Mouse (Mus musculus): ENCODE results near the gene Maz. TPM values are rescaled to one million over a fixed set of nuclear protein-coding genes. Genes with fewer than 3 reads are reported as not detected.

Maz gene
- polyA plus RNA-seq, 1 experiment, result 248 TPM

DNA sequence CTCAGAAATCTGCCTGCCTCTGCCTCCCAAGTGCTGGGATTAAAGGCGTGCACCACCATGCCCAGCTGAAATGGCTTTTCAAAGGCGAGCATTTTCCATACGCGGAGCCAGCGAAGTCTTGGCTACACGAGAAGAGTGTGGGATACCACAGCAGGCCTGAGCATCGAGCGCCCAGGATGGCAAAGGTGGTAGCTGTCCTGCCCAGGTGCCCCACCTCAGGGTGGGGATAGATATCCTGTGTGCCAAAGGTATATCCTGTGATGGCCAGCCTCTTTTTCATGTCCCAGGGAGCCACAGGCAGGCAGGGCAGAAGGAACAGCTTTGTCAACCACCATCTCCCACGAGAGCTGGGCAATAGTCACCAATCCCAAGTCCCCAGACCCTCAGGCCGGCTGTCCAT is 14.0 kb downstream of the Maz start:
- WGBS, result 76% methylated on average over 10 of the region's 10 CpGs
- Histone ChIP-seq H3K27ac (ENCODE audit: insufficient read depth, low read depth, low read length) (peak overlapping the region; percentile 85), H3K4me1 (ENCODE audit: control insufficient read depth, insufficient read depth, insufficient read length, low read length) (peaks cover 44% of the 10 kb centered on the region), H3K36me3 (ENCODE audit: control insufficient read depth, insufficient read depth, low read length) (peaks cover 7% of the 10 kb centered on the region), H3K27me3 (ENCODE audit: control insufficient read depth, insufficient read depth, low read length) (no peaks in the 10 kb centered on the region), H3K4me3 (ENCODE audit: low read depth, low read length) (peak overlapping the region; percentile 80)
- no peak for TF ChIP-seq CTCF (IDR thresholded peaks at IDR 0.05; ENCODE audit: extremely low read depth, insufficient read length, insufficient replicate concordance, low read depth, low read length)
- TF ChIP-seq POLR2A (IDR thresholded peaks at IDR 0.05; ENCODE audit: low read depth, low read length), result peak; percentile 45; the same call in 1 of the 2 replicates

- Histone ChIP-seq H3K27me3 (ENCODE audit: control insufficient read depth, insufficient read depth, low read length) (no peaks in the 10 kb centered on the region), H3K27ac (ENCODE audit: insufficient read depth, low read depth, low read length) (0 out of 2 replicates have a peak overlapping the region, but pooled peaks have one; percentile 85), H3K4me1 (ENCODE audit: control insufficient read depth, insufficient read depth, insufficient read length, low read length) (peaks cover 47% of the 10 kb centered on the region), H3K4me3 (ENCODE audit: low read depth, low read length) (no peak overlapping the region), H3K36me3 (ENCODE audit: control insufficient read depth, insufficient read depth, low read length) (peaks cover 7% of the 10 kb centered on the region)
- no peak for TF ChIP-seq POLR2A (IDR thresholded peaks at IDR 0.05; ENCODE audit: low read depth, low read length)
- no peak for TF ChIP-seq CTCF (IDR thresholded peaks at IDR 0.05; ENCODE audit: extremely low read depth, insufficient read length, insufficient replicate concordance, low read depth, low read length)
- 84% methylated on average over 6 of the region's 6 CpGs for WGBS
Measured at GRCm38 (mm10) chr7:127012374-127012773, 14.5 kb downstream of the Maz start.

- Histone ChIP-seq H3K36me3 (ENCODE audit: control insufficient read depth, insufficient read depth, low read length) (peaks cover 7% of the 10 kb centered on the region), H3K4me1 (ENCODE audit: control insufficient read depth, insufficient read depth, insufficient read length, low read length) (peaks cover 49% of the 10 kb centered on the region), H3K27ac (ENCODE audit: insufficient read depth, low read depth, low read length) (peak overlapping the region; percentile 11), H3K4me3 (ENCODE audit: low read depth, low read length) (no peak overlapping the region), H3K27me3 (ENCODE audit: control insufficient read depth, insufficient read depth, low read length) (no peaks in the 10 kb centered on the region)
- TF ChIP-seq POLR2A (IDR thresholded peaks at IDR 0.05; ENCODE audit: low read depth, low read length) (no peak), CTCF (IDR thresholded peaks at IDR 0.05; ENCODE audit: extremely low read depth, insufficient read length, insufficient replicate concordance, low read depth, low read length) (no peak; the same call in 1 of the 2 replicates)
- 62% methylated on average over 2 of the region's 2 CpGs for WGBS
Measured at GRCm38 (mm10) chr7:127011717-127012116, 15.1 kb downstream of the Maz start.

DNA sequence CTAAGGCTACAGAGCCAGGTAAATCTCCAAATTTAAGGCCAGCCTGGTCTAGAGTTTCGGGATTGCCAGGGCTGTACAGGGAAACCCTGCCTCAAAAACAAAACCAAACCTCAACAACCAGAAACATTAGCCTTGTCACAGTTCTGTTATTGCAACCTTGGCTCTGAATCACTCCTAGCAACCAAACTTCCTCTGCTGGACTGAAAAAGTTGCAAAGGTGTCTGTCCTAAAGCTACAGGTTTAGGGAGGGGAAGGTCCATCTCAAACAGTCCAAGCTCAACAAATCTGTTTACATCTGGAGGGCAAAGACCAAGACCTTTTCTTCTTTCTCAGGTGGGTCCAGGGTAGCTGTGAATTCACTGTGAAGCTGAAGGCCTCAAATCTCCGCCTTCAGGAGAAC is 15.8 kb downstream of the Maz start:
- H3K36me3 ChIP-seq (ENCODE audit: control insufficient read depth, insufficient read depth, low read length), result peaks cover 9% of the 10 kb centered on the region
- no peak overlapping the region for H3K4me3 ChIP-seq (ENCODE audit: low read depth, low read length)
- H3K27ac ChIP-seq (ENCODE audit: insufficient read depth, low read depth, low read length), result peak overlapping the region; percentile 11; the same call in 1 of the 2 replicates
- H3K4me1 ChIP-seq (ENCODE audit: control insufficient read depth, insufficient read depth, insufficient read length, low read length), result peaks cover 49% of the 10 kb centered on the region
- WGBS, result 84% methylated on average over 2 of the region's 2 CpGs
- no peak for TF ChIP-seq CTCF (IDR thresholded peaks at IDR 0.05; ENCODE audit: extremely low read depth, insufficient read length, insufficient replicate concordance, low read depth, low read length)
- no peak for TF ChIP-seq POLR2A (IDR thresholded peaks at IDR 0.05; ENCODE audit: low read depth, low read length)
- no peaks in the 10 kb centered on the region for H3K27me3 ChIP-seq (ENCODE audit: control insufficient read depth, insufficient read depth, low read length)

DNA sequence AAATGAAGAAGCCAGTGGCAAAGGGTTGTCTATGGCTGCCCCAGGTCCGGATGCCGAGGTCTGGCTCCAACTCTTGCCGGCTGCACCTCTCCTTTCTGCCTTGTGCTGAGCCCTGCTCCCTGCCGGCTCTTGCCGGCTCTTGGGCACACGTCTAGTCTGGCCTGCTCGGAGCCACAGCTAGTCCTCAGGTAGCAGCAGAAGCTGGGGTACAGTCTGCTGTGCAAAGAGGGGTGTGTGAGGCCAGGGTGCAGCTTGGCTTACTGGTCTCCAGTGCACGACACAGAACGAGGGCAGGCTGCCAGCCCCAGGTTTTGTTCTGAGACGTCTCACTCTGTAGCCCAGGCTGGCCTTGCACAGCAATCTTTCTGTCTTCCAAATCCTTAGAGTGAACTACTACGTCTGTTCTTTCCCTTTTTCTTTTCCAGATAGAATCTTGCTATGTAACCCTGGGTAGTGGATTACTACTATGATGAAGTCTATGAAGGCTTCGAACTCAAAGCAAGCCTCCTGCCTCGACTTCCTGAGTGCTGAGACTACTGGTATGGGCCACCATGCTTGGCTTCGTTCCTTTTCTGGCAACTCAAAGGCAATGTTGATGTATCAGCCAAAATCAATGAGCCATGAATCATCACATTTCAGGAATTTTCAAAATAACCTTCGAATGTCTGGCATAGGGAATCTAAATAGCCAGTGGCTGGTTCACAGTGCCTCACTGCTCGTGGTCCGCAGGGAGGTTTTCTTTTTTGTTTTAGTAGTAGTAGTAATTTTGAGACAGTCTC is 17.3 kb downstream of the Maz start:
- peaks cover 8% of the 10 kb centered on the region for H3K36me3 ChIP-seq (ENCODE audit: control insufficient read depth, insufficient read depth, low read length)
- peak overlapping the region; percentile 97 for H3K27ac ChIP-seq (ENCODE audit: insufficient read depth, low read depth, low read length)
- 49% methylated on average over 17 of the region's 17 CpGs for WGBS
- TF ChIP-seq CTCF (IDR thresholded peaks at IDR 0.05; ENCODE audit: extremely low read depth, insufficient read length, insufficient replicate concordance, low read depth, low read length) (no peak), POLR2A (IDR thresholded peaks at IDR 0.05; ENCODE audit: low read depth, low read length) (no peak)
- no peaks in the 10 kb centered on the region for H3K27me3 ChIP-seq (ENCODE audit: control insufficient read depth, insufficient read depth, low read length)
- H3K4me3 ChIP-seq (ENCODE audit: low read depth, low read length), result peak overlapping the region; percentile 24
- peaks cover 45% of the 10 kb centered on the region for H3K4me1 ChIP-seq (ENCODE audit: control insufficient read depth, insufficient read depth, insufficient read length, low read length)

DNA sequence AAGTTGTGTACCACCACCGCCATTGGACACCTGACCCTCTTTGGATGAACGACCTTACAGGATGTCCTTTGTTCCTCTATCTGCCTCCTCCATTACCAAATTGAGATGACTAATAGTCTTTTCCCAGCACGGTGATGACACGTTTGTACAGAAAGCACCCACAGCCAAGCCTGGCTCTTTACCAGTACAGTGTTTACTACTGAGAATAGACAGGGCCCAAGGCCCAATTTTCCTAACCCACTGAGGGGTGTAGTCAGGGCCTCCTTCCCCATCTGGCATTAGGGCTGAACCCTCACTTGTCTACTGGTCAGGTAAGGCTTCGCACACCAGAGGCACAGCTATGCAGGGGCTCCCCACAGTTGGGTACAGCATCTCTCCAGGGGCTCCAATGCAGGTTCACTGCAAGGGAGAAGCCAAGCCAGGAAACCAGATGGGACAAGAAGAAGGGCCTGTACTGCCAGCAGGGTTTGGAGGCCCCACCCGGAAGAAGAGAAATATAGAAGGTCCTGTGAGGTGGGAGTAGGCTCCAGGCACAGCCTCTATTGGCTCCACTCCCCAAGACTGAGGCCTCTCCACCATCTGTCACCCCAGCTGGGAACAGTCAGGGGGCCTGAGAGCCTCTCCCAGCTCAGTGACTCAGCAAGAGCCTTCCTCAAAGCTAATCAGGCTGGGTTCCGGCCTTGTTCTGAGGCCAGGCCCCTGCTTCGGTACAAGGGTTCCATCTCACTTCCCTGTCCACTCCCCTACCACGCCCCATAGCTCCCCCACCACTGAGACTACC is 18.4 kb downstream of the Maz start:
- 20% methylated on average over 9 of the region's 9 CpGs for WGBS
- Histone ChIP-seq H3K27ac (ENCODE audit: insufficient read depth, low read depth, low read length) (peak overlapping the region; percentile 97), H3K4me1 (ENCODE audit: control insufficient read depth, insufficient read depth, insufficient read length, low read length) (peaks cover 46% of the 10 kb centered on the region), H3K27me3 (ENCODE audit: control insufficient read depth, insufficient read depth, low read length) (no peaks in the 10 kb centered on the region), H3K36me3 (ENCODE audit: control insufficient read depth, insufficient read depth, low read length) (peaks cover 8% of the 10 kb centered on the region), H3K4me3 (ENCODE audit: low read depth, low read length) (peak overlapping the region; percentile 22; the same call in 1 of the 2 replicates)
- TF ChIP-seq CTCF (IDR thresholded peaks at IDR 0.05; ENCODE audit: extremely low read depth, insufficient read length, insufficient replicate concordance, low read depth, low read length), result no peak
- TF ChIP-seq POLR2A (IDR thresholded peaks at IDR 0.05; ENCODE audit: low read depth, low read length), result peak; percentile 35; the same call in 1 of the 2 replicates

Measured in small intestine, adult 2 months (tissue).